Mouse (Mus musculus): Measurements from ENCODE around the gene Gm17509. TPM values are rescaled to one million over a fixed set of nuclear protein-coding genes. Genes with fewer than 3 reads are reported as not detected.

The Gm17509 gene
- 0.45 TPM in 1 of 2 replicates, not detected in the other for polyA plus RNA-seq (2012; ENCODE audit: insufficient read depth, insufficient read length, missing spikeins)

DNA sequence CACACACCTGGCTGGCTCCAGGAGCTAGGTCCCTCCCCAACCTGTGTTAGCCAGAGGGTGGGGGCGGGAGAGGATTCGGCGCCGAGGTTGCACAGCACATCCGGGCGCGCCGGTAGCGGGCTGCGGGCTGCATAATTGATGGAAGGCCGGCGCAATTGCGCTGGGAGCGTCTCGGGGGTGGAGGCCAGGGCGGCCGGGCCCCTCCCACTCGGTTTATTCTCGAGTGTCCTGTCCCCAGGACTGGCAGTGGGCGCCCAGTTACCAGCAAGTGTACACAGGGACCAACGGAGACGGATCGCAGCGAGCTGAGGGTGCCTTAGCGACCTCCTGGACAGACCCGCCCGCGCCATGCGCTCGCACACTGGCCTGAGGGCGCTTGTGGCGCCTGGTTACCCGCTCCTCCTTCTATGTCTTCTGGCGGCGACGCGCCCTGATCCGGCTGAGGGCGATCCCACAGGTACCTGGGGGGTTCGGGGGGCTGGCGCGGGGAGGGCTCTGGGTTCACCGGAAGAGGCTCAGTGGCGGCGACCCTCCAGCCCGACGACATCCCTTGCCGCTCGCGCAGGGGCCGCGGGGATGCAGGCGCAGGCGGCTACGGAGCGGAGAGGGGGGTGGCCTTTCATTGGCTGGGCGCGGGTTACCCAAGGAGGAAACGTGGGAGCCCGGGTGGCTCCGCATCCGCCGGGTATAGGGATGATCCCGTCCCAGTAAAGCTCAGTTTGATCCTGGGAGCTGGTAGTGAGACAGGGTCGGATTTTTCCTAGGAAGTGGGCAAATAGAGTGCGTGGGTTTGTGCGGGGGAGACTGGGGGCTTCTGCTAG lies at the start of gene Gm17509:
Gm17509 (minus strand) TSS at position 575 of the 821 bp plus-strand sequence.
- Histone ChIP-seq H3K27ac (ENCODE audit: insufficient read depth, low read depth, low read length) (peak within 1 kb of the TSS; percentile 76), H3K4me1 (ENCODE audit: control insufficient read depth, insufficient read depth, low read length) (peaks cover 18% of the 10 kb centered on the region), H3K4me3 (ENCODE audit: insufficient read depth, low read length) (peak within 1 kb of the TSS; percentile 96)
- no peak for TF ChIP-seq POLR2A (IDR thresholded peaks at IDR 0.05; ENCODE audit: borderline replicate concordance, low read depth, low read length)
- TF ChIP-seq CTCF (IDR thresholded peaks at IDR 0.05; ENCODE audit: low read depth, low read length): no peak

DNA sequence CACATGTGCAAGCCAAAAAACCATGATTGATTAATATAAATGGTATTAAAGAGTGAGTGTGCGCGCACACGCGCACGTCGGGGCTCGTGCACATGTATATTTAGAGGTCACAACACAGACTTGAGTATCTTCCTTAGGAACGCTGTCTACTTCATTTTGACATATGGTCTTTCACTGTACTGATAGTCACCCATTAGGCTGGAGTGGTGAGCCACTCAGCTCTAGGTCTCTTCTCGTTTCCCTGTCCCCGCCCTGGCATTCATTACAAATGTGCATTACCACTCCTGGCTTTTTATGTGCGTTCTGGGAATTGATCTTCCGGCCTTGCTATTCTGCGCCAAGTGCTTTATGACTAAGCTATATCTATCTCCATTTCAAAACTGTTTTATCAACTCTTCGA lies 47.1 kb upstream of the Gm17509 start:
- H3K4me3 ChIP-seq (ENCODE audit: insufficient read depth, low read length): no peak overlapping the region
- no peaks in the 10 kb centered on the region for H3K4me1 ChIP-seq (ENCODE audit: control insufficient read depth, insufficient read depth, low read length)
- H3K27ac ChIP-seq (ENCODE audit: insufficient read depth, low read depth, low read length): no peak overlapping the region
- TF ChIP-seq CTCF (IDR thresholded peaks at IDR 0.05; ENCODE audit: low read depth, low read length) (no peak), POLR2A (IDR thresholded peaks at IDR 0.05; ENCODE audit: borderline replicate concordance, low read depth, low read length) (no peak)

DNA sequence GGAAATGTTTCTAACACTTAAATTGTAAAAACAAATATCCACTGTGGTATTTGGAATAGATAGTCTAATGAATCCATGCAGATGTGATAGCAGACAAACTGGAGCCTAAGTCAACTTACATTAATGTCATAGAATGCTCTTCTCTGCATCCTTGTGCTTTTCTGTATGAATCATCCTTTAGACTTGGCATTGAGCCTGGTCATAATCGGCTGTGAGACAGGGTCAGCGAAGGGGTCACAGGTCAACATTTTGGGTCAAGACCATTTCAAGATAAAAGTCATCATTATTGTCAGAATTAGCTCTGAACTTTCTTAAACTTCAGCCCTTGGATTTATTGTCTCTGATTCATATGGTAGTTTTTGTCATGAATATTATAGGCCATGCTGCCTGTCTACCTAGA lies 45.3 kb upstream of the Gm17509 start:
- Histone ChIP-seq H3K27ac (ENCODE audit: insufficient read depth, low read depth, low read length) (no peak overlapping the region), H3K4me1 (ENCODE audit: control insufficient read depth, insufficient read depth, low read length) (peaks cover 9% of the 10 kb centered on the region), H3K4me3 (ENCODE audit: insufficient read depth, low read length) (no peak overlapping the region)
- TF ChIP-seq POLR2A (IDR thresholded peaks at IDR 0.05; ENCODE audit: borderline replicate concordance, low read depth, low read length) (no peak), CTCF (IDR thresholded peaks at IDR 0.05; ENCODE audit: low read depth, low read length) (no peak)

DNA sequence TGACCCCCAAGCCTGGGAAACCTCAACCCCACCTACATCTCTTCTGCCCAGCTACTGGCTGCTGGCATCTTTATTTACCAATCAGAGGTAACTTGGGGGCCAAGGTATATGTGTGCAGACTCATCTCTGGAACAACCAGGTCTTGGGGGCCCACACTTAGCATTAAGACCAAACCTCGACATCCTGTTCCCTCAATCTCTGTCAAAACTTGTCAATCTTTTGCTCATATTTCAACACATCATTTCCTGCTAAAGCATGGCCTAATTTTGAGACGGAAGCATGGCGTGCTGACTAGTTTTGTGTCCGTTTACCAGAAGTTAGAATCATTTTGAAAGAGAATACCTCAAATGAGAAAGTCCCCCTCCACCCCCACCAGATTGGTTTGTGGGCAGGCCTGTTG lies 39.8 kb upstream of the Gm17509 start:
- Histone ChIP-seq H3K4me3 (ENCODE audit: insufficient read depth, low read length) (no peak overlapping the region), H3K4me1 (ENCODE audit: control insufficient read depth, insufficient read depth, low read length) (peaks cover 20% of the 10 kb centered on the region), H3K27ac (ENCODE audit: insufficient read depth, low read depth, low read length) (no peak overlapping the region)
- no peak for TF ChIP-seq CTCF (IDR thresholded peaks at IDR 0.05; ENCODE audit: low read depth, low read length)
- TF ChIP-seq POLR2A (IDR thresholded peaks at IDR 0.05; ENCODE audit: borderline replicate concordance, low read depth, low read length): no peak

DNA sequence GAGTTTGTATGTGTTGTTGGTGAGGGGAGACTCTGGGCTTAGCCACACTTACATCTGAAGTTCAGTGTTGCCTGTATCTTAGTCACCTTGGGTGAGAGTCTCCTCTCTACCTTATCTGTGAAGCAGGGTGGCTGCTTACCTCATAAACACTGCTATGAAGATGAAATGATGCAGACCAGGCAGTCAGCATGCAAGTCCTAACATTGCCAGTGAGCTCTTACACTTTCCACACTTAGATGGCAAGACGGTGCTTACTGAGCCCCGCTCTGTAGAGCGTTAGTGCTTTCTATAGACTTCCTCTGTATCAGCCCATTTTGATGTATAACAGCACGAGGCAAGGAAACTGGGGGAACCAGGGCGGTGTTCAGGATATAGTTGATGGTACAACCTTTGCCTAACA lies 21.7 kb upstream of the Gm17509 start:
- Histone ChIP-seq H3K27ac (ENCODE audit: insufficient read depth, low read depth, low read length) (peak overlapping the region; percentile 87), H3K4me3 (ENCODE audit: insufficient read depth, low read length) (peak overlapping the region; percentile 30), H3K4me1 (ENCODE audit: control insufficient read depth, insufficient read depth, low read length) (peaks cover 58% of the 10 kb centered on the region)
- no peak for TF ChIP-seq POLR2A (IDR thresholded peaks at IDR 0.05; ENCODE audit: borderline replicate concordance, low read depth, low read length)
- TF ChIP-seq CTCF (IDR thresholded peaks at IDR 0.05; ENCODE audit: low read depth, low read length): no peak

DNA sequence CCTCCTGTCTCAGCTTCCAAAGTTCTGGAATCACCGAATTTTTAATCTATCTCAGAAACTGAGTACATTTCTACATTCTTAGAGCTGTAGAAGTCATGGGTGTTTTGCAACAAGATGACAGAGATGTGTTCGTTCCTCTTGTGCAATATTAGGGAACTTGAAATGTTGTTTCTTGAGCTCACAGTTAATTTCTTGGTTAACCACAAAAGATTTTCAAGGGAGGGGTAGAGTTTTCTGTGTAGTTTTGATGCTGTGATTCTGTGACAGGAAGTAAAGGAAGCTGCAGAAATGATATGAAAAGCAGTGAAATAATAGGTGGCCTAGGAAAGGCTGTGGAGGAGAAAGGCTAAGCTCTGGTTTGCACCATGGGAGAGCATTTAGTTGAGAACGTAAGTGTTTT lies 21.2 kb upstream of the Gm17509 start:
- H3K27ac ChIP-seq (ENCODE audit: insufficient read depth, low read depth, low read length): peak overlapping the region; percentile 87

DNA sequence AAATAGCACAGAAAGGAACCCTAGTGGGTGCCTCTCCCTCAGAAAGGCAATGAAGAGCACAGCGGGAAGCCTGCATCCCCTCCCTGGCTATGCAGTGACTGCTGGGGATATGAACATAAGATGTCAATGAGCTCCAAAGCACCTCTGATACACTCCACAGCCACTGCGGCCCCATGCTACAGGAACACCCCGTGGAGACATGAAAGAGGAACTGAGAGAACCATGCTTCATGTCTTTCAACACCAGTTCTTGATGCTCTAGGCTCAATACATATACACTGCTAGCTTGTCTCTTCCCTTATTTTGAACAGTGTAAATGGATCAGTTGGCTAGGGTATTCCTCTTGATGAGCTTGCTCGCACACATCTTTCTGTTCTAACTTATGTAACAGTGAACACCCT lies 16.2 kb upstream of the Gm17509 start:
- no peak for TF ChIP-seq CTCF (IDR thresholded peaks at IDR 0.05; ENCODE audit: low read depth, low read length)
- no peak for TF ChIP-seq POLR2A (IDR thresholded peaks at IDR 0.05; ENCODE audit: borderline replicate concordance, low read depth, low read length)
- Histone ChIP-seq H3K4me1 (ENCODE audit: control insufficient read depth, insufficient read depth, low read length) (peaks cover 51% of the 10 kb centered on the region), H3K27ac (ENCODE audit: insufficient read depth, low read depth, low read length) (peak overlapping the region; percentile 69), H3K4me3 (ENCODE audit: insufficient read depth, low read length) (no peak overlapping the region)

More for the DNA sequence above, 21.2 kb upstream of the Gm17509 start:
- TF ChIP-seq CTCF (IDR thresholded peaks at IDR 0.05; ENCODE audit: low read depth, low read length) (no peak), POLR2A (IDR thresholded peaks at IDR 0.05; ENCODE audit: borderline replicate concordance, low read depth, low read length) (no peak)
- Histone ChIP-seq H3K4me3 (ENCODE audit: insufficient read depth, low read length) (peak overlapping the region; percentile 30), H3K4me1 (ENCODE audit: control insufficient read depth, insufficient read depth, low read length) (peaks cover 62% of the 10 kb centered on the region)

DNA sequence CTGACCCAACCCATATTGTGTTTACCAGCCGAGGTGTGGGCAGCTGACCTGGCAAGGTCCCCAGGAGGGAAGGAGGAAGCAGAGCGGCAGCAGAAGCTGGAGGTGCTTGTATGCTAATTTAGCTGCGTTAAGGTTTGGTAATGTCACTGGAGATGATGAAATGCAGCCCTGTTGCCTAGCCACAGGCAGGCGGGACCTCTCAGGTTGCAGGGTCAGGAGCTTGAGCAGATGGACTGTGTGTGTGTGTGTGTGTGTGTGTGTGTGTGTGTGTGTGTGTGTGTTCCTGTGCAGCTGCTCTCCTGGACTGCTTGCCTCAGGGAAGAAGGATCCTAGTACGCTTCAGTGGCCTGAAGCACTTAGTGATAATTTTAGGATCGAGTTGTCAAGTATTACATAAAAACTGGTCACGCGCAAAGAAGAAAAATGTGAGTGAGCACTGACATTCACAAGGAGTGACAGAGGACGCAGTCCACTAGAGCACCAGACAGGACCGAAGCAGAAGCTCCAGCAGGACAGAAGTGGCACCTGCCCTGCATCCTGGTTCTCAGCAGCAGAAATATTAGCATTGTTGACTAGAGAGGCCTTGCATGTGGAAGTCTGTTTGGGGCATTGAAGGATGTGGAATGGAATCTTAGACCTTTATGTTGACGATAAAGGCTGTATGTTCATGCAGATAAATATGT lies 14.8 kb upstream of the Gm17509 start:
- H3K4me1 ChIP-seq (ENCODE audit: control insufficient read depth, insufficient read depth, low read length): peaks cover 45% of the 10 kb centered on the region
- no peak for TF ChIP-seq POLR2A (IDR thresholded peaks at IDR 0.05; ENCODE audit: borderline replicate concordance, low read depth, low read length)
- TF ChIP-seq CTCF (IDR thresholded peaks at IDR 0.05; ENCODE audit: low read depth, low read length): no peak
- H3K4me3 ChIP-seq (ENCODE audit: insufficient read depth, low read length): no peak overlapping the region
- H3K27ac ChIP-seq (ENCODE audit: insufficient read depth, low read depth, low read length): peak overlapping the region; percentile 10; the same call in 1 of the 2 replicates

DNA sequence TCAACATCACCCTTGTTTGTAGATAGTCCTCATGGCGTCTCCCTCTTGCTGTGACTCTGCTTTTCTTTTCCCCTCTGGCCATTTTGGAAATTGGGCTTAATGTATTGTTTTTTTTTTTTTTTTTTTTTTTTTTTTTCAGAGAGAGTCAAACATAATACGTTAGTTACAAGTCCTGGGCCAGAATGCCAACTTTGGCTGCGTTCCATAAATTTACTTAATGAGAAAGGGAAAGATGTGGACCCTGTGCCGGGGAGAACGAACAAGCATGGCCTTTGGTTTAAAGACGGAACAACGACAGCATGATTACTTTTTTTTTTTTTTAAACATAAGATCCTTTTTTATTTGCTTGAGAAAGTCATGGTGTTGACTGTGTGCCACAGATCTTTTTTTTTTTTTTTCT lies 13.6 kb upstream of the Gm17509 start:
- no peak overlapping the region for H3K4me3 ChIP-seq (ENCODE audit: insufficient read depth, low read length)
- peaks cover 36% of the 10 kb centered on the region for H3K4me1 ChIP-seq (ENCODE audit: control insufficient read depth, insufficient read depth, low read length)
- no peak overlapping the region for H3K27ac ChIP-seq (ENCODE audit: insufficient read depth, low read depth, low read length)
- TF ChIP-seq CTCF (IDR thresholded peaks at IDR 0.05; ENCODE audit: low read depth, low read length): no peak
- no peak for TF ChIP-seq POLR2A (IDR thresholded peaks at IDR 0.05; ENCODE audit: borderline replicate concordance, low read depth, low read length)

DNA sequence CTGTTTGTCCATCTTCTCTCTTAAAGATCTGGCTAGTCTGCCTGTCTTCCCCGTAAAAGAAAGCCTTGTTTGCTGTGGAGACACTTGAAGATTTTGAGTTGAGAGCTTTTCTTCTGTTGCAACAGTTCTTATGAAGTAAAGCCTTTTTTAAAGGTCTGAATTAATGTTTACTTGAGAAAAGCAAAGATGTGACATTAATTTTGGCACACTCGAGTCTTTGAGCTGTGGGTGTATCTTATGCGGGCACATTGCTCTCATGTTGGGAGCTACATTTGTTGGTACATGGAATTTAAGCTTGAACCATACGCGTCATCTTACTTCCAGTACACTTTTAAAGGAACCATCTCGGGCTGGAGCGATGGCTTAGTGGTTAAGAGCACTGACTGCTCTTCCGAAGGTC lies 12.9 kb upstream of the Gm17509 start:
- TF ChIP-seq POLR2A (IDR thresholded peaks at IDR 0.05; ENCODE audit: borderline replicate concordance, low read depth, low read length) (no peak), CTCF (IDR thresholded peaks at IDR 0.05; ENCODE audit: low read depth, low read length) (no peak)
- Histone ChIP-seq H3K4me3 (ENCODE audit: insufficient read depth, low read length) (no peak overlapping the region), H3K4me1 (ENCODE audit: control insufficient read depth, insufficient read depth, low read length) (peaks cover 33% of the 10 kb centered on the region), H3K27ac (ENCODE audit: insufficient read depth, low read depth, low read length) (no peak overlapping the region)
